Mouse (Mus musculus) spleen, postnatal 10 days (tissue): ENCODE measurements around the gene Twf1.

Experiments used
- DNase-seq, 2 experiments: peaks; one replicate each; pipeline ENCODE4 v3.0.0; 2021 to 2022; ENCODE audit warnings: low spot score in 2 of 2

The Twf1 gene

DNA sequence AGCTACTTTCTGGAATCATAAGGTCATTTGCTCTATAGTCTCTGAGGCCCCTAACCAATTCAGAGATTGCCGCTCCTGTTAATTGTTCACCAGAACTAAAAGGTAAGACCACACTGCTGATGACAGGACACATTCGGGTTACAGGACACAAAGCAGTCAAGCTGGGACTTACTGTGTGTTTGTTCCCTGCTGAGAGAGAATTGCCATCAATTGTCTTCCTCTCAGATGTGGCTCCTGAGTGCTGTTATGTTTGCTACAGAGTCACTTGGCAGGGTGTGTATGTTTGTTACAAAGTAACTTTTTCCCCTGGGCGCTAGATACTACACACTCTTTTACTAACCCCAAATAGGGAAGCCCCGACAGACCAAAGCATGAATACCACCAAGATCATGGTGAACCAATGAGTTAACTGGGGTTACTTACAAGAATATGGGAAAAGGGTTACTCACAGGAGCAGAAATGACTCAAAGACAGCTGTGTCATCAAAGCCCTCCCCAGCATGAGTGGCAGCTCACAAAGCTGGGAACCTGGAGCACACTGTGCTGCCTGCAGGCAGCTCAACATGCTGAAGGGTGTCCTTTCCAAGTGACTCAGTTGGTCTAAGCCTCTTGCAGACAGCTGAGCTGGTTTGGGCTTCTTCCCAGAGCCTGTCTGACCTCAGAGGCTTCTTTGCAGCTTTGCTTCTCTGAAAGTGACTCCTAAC, 15.0 kb downstream of the Twf1 start:
- no peak for DNase-seq

DNA sequence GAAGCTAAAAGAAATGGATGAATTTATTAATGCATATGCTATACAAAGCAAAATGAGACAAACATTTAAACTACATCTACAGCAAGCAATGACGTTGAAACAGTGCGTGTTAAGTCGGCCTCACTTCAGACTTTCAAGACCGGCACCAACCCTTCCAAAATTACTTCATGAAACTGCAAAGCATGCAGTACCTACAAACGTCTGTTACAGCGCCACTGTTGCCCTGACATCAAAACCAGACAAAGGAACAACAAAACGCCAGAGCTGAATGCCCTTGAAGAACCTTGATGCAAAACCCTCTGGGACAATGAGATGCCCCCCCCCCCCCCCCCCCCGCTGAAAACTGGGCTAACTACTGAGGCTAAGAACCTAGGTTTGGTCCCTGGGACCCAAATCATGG, 16.9 kb downstream of the Twf1 start:
- no peak for DNase-seq

DNA sequence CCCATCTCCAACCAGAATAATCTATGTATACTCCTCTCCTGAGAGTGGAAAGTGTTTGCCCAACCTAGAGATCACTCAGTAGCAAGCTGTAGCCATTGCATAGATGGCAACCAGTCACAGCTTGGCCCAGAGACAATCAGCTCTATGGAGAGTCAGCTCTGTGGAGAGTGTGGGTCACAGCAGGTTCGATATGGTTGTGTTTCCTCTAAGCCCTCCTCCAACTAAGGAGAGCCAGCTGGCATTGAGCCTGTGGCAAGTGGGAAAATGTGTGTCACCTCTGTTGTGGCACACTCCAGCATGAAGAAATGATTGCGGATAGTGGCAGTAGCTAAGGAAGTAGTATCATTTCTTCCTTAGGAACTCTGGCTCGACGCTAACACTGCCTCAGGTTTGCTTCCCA, 18.2 kb downstream of the Twf1 start:
- no peak for DNase-seq

- DNase-seq = no peak
Observed at GRCm38 (mm10) chr15:94568496-94569182, 21.1 kb downstream of the Twf1 start.

DNA sequence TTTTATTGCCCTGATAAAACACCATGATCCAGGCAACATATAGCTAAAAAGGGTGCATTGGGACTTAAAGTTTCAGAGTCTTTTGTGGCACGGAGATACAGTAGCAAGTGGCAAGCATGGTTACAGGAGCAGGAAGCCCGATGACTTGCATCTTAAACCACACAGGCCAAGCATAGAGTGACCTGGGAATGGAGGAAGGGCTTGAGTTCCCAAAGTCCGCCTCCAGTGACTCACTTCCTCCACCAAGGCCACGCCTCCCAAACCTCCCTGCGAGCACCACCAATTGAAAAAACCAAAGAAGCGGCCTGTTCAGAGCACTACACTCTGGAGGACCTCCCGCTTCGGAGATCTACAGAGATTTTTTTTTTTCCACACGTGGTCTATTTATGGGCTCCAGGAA, 23.8 kb downstream of the Twf1 start:
- no peak for DNase-seq

DNA sequence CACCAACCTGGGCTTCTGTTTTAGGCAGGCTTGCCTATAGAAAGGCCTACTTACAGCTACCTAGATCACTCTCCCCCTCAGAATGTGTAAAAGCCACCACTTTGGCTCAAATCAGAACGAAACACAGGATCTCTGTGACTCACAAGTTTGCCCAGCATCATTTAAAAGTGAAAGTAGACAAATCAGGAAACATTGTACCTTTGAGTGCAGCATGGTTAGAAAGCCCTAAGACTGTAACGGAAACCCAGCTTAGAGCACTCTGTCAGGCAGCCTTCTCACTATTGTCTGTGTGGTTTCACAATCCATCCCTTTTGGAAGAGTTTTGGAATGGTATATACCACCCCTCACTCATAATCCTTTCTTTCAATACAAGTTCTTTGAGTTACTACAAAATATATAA, 24.8 kb downstream of the Twf1 start:
- DNase-seq = no peak

GRCm38 (mm10) chr15:94558895-94559656, 30.6 kb downstream of the Twf1 start:
- no peak for DNase-seq

DNA sequence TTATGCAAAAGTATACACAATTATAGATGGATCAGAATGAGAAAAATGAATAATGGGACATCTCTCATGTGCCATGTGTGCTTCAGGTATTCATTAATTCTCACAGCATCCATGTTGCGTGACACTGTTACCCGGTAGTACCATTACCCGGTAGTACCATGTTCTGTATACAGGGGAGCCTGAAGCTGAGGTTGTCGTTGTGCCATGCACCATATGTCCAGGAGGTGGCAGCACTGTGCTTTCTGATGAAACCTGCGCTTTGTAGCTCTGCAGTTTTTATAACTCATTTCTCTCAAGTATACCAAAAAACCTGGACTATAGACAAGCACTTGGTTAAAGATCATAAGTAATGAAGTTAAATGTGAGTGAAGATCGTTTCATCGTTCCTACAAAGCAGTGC, 32.2 kb downstream of the Twf1 start:
- DNase-seq = peak; percentile 73 to 90

- no peak for DNase-seq
Observed at GRCm38 (mm10) chr15:94553536-94553935, 36.2 kb downstream of the Twf1 start.

GRCm38 (mm10) chr15:94544844-94545243, 44.8 kb downstream of the Twf1 start:
- no peak for DNase-seq

- DNase-seq = no peak
Observed at GRCm38 (mm10) chr15:94544052-94544636, 45.5 kb downstream of the Twf1 start.

GRCm38 (mm10) chr15:94543409-94544051, 46.2 kb downstream of the Twf1 start, which contains the start of the genes Pus7l and Irak4:
Gene Pus7l (minus strand): TSS chr15:94543547.
Gene Irak4 (plus strand): TSS chr15:94543643.
- peak; percentile 84 to 92 for DNase-seq

GRCm38 (mm10) chr15:94542567-94543408, 46.9 kb downstream of the Twf1 start:
- DNase-seq = no peak

GRCm38 (mm10) chr15:94539296-94539695, 50.4 kb downstream of the Twf1 start:
- DNase-seq = no peak

DNA sequence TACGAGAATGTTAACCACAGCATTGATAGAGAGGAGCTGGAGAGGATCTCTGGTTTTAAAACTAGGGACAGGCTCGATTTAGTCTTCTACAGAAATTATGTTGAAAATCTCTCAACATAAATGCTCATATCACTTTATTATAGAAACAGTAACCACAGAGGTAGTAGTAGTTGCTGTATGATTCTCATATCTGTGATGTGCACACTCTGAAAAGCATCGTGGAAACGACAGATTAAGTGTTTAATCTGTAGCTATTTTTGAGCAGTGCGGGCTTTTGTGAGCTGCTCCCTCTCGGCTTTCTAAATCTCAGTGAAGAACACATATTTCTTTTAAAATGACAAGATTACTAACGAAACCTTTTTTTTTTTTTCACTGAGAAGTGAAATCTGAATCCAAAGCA, 54.2 kb downstream of the Twf1 start:
- no peak for DNase-seq

- no peak for DNase-seq
Observed at GRCm38 (mm10) chr15:94532956-94533355, 56.7 kb downstream of the Twf1 start.

DNA sequence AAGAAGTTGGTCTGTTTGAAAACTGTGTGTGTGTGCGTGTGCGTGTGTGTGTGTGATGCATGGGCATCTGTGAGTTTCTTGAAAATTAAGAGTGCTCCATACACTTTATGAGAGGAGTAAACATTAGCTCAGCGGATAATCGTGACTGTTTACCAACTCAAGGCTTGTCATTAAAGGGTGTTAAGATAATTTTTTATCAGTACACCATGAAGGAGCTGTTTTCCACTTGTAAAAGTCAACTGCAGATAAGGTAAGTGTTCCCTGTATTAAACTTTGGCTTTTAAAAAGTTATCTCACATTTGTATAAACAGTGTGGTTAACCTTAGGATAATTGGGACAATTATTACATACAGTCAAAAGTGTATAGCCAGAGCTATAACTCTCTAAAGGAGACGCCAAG, 57.4 kb downstream of the Twf1 start:
- DNase-seq = no peak

DNA sequence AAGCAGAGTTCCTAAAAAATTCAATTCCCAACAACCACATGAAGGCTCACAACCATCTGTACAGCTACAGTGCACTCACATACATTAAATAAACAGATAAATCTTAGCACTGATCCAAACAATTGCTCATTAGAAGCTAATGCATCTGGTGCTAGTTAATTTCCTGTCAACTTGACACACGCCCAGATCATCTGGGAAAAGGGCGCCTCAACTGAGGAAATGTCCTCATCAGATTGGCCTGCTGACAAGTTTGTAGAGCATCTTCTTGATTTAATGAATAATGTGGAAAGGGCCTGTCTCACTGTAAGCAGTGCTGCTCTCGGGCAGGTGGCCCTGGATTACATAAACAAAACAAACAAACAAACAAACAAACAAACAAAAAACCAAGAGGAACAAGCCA, 59.2 kb downstream of the Twf1 start:
- DNase-seq = no peak
